Mouse (Mus musculus) telencephalon, adult 2 months (tissue): ENCODE results near the gene Ccna2.
"Not testable (repeated sequence)": the region's sequence is repeated elsewhere in the genome, so short reads cannot be mapped to it uniquely, and the experiment has no call there.

Experiments used
- DNase-seq: peaks from one replicate; pipeline ENCODE4 v3.0.0-alpha.2; 2011; ENCODE audit warnings: low read depth, low spot score

The Ccna2 gene

DNA sequence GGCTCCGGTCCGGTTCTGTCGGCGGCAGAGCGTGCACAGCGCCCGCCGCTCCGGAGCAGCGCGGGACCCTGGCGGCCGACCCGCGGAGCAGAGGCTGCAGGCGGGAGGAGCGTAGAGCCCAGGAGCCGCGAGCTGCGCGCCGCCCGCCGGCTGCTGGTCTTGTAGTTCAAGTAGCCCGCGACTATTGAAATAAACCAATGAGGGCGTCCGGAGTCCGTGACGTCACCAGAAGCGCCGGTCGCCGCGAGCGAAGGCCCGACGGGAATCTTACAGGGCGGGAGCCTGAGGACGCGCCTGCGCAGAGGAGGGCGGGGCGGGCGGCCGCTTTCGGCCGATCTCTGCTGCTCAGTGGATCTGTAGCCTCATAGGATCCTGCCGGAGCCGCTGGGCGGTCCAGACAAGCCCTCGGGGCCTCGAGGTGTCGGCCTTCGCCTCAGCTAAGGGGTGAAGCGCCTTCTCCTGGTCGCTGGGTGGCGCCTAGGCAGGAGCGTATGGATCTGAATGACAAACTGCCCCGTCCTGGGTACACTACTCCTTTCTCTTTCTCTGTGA is at the start of gene Ccna2:
Ccna2 (minus strand) TSS at position 324 of the 552 bp plus-strand sequence.
- peak; percentile 95 for DNase-seq

- no peak for DNase-seq
These were observed 46.2 kb upstream of the Ccna2 start for GRCm38 (mm10) chr3:36618181-36618580.

DNA sequence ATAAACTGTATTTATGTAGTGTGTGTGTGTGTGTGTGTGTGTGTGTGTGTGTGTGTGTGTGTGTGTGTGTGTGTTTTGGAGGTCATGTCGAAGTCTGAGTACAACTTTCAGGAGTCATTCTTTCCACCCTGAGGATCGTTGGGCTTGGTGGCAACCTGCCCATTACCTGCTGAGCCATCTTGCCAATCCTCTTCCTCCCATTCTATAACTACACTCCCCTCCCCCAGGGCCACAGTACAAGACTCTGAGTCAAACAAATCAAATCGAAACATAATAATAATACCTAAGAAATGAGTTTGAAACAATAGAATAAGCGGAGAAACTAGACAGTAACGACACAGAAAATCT is 41.9 kb upstream of the Ccna2 start:
- no peak for DNase-seq

GRCm38 (mm10) chr3:36613202-36613907 is 41.4 kb upstream of the Ccna2 start, which contains the start of gene Bbs7:
Gene Bbs7 (minus strand): TSS chr3:36613477.
- peak; percentile 95 for DNase-seq

- peak; percentile 5 for DNase-seq
These were observed 40.7 kb upstream of the Ccna2 start for GRCm38 (mm10) chr3:36612687-36613086.

GRCm38 (mm10) chr3:36605894-36606783 is 34.2 kb upstream of the Ccna2 start:
- no peak for DNase-seq

DNA sequence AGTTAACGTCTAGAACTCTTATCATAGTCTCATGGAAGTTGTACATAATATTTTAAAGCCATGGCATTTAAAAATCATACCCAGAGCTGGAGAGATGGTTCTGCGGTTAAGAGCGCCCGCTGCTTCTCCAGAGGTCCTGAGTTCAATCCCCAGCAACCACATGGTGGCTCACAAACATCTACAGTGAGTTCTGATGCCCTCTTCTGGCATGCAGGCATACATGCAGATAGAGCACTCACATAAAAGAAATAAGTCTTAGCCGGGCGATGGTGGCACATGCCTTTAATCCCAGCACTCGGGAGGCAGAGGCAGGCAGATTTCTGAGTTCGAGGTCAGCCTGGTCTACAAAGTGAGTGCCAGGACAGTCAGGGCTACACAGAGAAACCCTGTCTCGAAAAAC is 27.8 kb upstream of the Ccna2 start:
- DNase-seq = not testable (repeated sequence)

- DNase-seq = no peak
These were observed 26.9 kb upstream of the Ccna2 start for GRCm38 (mm10) chr3:36598811-36599210.

DNA sequence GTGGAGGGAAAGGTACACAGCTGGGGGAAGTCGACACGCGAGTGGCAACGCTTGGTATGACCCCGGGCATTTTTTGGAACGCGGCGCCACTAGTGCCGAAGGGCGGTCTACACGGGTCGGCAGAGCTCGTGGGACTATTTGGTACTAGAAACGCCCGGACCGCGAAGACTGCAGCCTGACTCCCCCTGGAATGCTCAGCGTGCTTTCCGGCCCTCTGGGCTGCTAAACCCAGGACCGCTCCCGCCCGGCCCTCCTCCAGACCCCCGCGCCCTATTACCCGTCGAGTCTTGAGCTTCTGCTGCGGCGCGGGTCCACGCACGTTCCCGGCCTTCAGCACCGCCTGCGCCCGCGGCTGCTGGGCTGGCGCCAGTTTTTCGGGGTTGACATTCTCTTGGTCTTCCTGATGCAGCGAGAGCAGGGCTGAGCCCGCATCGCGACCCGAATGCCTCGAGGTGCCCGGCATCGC is 556 bp downstream of the Ccna2 start:
- no peak for DNase-seq

DNA sequence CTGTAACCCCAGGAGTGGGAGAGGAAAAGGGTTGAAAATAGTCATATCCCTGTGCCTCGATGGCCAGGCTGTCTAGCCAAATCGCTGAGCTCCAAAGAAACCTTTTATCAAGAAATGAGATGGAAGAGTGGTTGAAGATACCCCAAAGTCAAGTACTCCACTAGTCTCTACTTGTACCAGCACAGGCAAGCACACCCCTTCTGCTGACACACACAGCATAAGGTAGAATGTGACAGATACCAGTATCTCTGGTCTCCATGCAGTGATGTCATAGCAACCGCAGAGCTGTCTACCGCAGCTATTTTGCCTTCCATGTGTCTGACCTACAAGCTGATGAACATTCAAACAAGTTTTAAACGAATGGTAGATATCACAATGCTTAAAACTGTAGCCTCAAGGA is 2.1 kb downstream of the Ccna2 start:
- DNase-seq = no peak

- DNase-seq = no peak
These were observed 8.3 kb downstream of the Ccna2 start for GRCm38 (mm10) chr3:36563666-36564065.

DNA sequence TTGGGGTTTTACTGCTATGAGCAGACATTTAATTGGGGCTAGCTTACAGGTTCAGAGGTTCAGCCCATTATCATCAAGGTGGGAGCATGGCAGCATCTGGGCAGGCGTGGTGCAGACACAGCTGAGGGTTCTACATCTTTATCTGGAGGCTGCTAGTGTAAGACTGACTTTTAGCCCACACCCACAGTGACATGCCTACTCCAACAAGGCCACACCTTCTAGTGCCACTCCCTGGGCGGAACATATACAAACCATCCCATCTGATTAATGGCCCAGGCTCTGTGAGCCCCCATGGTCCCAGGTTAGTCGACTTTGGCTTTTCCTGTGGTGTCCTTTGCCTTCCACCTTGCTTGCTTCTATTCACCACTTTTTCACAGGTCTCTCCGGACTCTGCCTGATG is 12.3 kb downstream of the Ccna2 start:
- DNase-seq = no peak

DNA sequence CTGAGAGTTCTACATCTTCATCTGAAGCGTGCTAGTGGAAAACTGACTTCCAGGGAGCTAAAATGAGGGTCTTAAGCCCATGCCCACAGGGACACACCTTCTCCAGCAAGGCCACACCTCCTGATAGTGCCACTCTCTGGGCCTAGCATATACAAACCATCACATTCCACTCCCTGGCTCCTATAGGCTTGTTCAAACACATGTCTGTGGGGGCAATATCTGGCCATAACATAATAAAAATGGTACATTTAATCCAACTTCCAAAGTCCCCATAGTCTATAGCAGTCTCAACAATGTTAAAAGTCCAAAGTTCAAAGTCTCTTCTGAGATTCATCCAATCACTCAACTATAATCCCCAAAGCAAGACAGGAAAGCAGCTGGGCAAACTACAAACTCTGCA is 14.3 kb downstream of the Ccna2 start:
- no peak for DNase-seq

GRCm38 (mm10) chr3:36552406-36553047 is 19.4 kb downstream of the Ccna2 start, which contains the start of gene Exosc9:
Gene Exosc9 (plus strand): TSS chr3:36552606.
- peak; percentile 81 for DNase-seq

- peak; percentile 45 for DNase-seq
These were observed 20.0 kb downstream of the Ccna2 start for GRCm38 (mm10) chr3:36551851-36552384.

- no peak for DNase-seq
These were observed 20.6 kb downstream of the Ccna2 start for GRCm38 (mm10) chr3:36551343-36551742.

DNA sequence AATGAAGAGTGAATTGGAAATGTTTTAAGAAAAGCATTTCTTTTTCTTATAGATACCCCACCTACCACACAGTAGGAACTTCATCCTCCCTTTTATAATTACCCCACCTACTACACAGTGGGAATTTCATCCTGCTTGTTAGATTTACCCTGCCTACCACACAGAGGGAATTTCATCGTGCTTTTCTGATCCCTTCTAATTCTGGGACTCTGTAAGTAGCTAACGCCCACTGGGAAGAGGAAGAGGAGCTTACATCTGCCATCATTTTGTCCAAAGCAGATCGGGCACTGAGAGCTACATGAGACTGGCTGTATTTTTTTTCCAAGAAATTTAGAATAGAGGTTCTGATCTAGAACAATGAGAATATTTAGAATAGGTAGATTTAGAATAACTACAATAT is 27.0 kb downstream of the Ccna2 start:
- no peak for DNase-seq

DNA sequence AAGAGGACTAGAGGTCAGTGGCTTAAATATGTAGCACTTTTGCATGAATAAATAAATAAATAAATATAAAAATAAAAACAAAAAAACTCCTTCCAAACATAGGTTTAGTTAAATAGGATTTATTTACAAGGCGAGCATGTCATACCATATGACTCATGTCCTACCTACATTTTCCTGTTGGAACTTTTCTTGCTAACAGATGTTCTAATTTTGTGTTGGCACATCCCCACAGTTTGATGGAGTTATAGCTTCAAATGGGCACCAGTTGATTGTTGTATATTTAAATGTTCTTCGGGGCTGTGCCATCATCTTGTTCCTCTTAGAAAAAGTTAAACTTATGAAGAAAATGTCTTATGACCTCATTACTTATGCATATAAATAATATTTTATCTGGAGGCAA is 30.6 kb downstream of the Ccna2 start:
- DNase-seq = no peak

GRCm38 (mm10) chr3:36540756-36541155 is 31.2 kb downstream of the Ccna2 start:
- DNase-seq = no peak

GRCm38 (mm10) chr3:36537701-36538470 is 34.1 kb downstream of the Ccna2 start:
- no peak for DNase-seq

DNA sequence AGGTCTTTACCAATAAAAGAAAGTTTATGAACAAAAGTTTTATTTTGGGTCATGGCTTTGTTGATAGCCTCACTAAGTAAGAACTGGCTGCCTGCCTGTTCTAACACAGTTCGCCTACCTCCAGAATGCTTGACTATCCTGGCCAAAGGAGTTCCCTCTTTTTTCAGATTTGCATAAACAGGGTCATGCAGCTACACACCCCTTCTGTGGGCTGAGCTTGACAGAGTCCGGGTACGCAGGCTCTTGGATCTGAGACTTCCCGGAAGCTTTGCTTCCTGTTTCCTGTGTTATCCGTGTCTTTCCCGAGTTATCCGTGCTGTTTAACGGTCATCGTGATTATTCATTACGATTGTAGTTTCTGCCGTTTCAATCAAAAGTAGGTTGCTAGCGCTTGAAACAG is 35.9 kb downstream of the Ccna2 start:
- no peak for DNase-seq
